Mouse (Mus musculus) spleen, postnatal 4 days (tissue): Measurements from ENCODE around the gene Gpr156.
"Not testable (repeated sequence)": the region's sequence is repeated elsewhere in the genome, so short reads cannot be mapped to it uniquely, and the experiment has no call there.

ENCODE experiments used
- DNase-seq, 2 experiments: peaks; one replicate each; pipeline ENCODE4 v3.0.0; 2022; ENCODE audit warnings: low spot score in 2 of 2

Gene Gpr156

GRCm38 (mm10) chr16:38000178-38000577, 83.9 kb downstream of the Gpr156 start:
- DNase-seq, result peak in 1 of 2 experiments; percentile 40

- DNase-seq, result peak in 1 of 2 experiments; percentile 47
These were observed 85.5 kb downstream of the Gpr156 start for GRCm38 (mm10) chr16:38001766-38002165.

GRCm38 (mm10) chr16:38002485-38002884, 86.2 kb downstream of the Gpr156 start:
- peak in 1 of 2 experiments; percentile 50 for DNase-seq

- peak in 1 of 2 experiments; percentile 54 for DNase-seq
These were observed 88.3 kb downstream of the Gpr156 start for GRCm38 (mm10) chr16:38004486-38005020.

DNA sequence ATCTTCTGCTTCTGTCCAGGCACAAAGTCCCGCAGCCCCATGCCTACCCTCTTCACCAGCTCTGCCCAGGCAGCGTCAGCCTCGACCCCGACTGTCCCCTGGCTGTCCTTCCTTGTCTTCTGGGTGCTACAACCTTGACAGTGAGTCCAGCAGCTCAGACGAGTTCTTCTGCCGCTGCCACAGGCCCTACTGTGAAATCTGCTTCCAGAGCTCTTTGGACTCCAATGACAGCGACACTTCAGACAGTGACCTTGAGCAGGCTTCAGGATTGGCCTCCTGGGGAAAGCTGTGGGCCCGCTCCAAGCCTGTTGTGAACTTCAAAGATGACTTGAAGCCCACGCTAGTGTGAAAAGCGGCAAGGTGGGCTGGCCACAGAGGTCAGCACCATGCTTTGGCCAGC, 89.2 kb downstream of the Gpr156 start:
- peak in 1 of 2 experiments; percentile 49 for DNase-seq

DNA sequence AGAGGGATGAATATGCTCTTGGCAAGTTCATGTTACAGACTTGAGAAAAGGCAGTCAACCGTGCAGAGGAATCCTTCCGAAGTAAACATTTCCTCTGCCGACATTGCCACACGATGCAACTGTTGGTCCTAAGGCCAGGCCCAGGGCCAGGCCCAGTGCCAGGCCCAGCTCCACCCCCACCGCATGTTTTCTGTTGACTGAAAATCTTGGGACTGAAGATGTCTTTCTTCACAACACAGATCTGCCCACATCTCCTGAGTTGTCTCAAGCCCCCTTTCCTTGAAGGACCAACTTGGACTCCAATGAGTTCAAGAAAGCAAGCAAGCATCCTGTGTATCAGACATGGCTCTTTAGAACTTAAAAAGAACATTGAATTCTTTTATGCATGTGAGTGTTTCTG, 92.1 kb downstream of the Gpr156 start:
- DNase-seq, result no peak

- no peak for DNase-seq
These were observed 92.9 kb downstream of the Gpr156 start for GRCm38 (mm10) chr16:38009041-38009825.

- DNase-seq, result no peak
These were observed 95.2 kb downstream of the Gpr156 start for GRCm38 (mm10) chr16:38011486-38011885.

GRCm38 (mm10) chr16:38012382-38012781, 96.1 kb downstream of the Gpr156 start:
- no peak for DNase-seq

- no peak for DNase-seq
These were observed 96.6 kb downstream of the Gpr156 start for GRCm38 (mm10) chr16:38012891-38013290.

DNA sequence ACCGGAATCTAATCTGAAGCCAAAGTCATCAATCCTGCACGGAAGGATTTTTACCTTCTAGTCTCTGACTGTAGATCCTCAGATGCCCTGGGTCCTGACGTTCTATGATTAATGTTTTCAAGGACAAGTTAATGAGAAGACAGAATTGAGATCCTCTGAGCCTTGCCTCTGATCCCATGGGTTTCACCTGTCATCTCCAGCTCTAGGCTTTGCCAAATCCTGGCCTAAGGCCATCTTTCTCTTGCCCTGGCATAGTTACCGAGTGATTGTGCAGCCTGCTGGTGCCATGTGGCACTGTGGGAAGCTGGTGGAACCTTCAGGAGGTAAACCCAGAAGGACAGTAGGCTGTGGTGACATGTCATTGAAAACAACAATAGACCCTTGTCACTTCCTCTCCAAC, 98.7 kb downstream of the Gpr156 start:
- no peak for DNase-seq

DNA sequence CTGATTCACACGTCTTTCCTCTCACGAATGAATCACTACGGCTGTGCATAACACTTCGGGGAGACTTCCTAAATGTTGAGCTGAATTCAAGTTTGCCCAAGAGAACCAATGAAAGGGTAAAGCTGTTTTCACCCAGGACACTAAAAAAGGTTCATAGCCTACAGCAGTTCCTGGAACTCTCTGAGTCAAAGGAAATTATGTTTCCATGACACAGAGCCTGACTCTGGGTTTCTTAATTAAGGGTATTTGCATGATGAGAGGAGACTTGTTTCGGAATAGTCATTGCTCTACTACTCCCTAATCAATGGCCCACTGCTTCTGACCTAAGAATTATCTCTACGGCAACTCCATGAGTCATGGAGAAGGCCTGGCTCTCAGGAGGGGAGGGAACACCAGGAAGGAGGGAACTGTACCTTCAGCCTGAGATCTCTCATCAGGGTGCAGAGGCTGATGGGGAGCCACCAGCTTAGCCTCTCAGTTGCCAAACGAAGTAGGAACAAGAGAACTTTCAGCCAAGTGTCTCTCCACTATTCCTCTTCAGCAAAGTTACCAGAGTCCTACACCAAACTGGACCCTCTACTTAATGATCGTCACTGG, 100.7 kb downstream of the Gpr156 start:
- DNase-seq, result no peak

GRCm38 (mm10) chr16:38017958-38018376, 101.7 kb downstream of the Gpr156 start:
- DNase-seq, result no peak

- no peak for DNase-seq
These were observed 116.3 kb downstream of the Gpr156 start for GRCm38 (mm10) chr16:38032644-38033043.

- no peak for DNase-seq
These were observed 116.8 kb downstream of the Gpr156 start for GRCm38 (mm10) chr16:38033071-38033470.

DNA sequence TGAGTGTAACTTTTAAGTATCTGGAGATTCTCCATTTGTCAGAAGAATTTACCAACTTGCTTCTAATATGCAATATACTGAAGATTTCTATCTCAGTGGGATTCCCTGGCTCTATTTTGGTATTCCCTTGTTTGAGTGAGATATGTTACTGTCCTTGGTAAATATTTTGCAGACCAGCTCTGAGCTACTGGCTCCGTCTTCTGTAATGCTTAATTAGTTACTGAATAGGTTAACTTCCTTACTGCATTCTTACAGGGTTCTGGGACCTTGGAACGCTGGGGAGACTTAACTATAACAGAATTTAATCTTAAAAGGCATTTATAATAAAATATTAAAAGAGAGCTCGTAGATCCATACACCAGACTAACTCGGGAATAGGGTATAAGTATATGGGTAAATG, 121.8 kb downstream of the Gpr156 start:
- DNase-seq, result not testable (repeated sequence)

DNA sequence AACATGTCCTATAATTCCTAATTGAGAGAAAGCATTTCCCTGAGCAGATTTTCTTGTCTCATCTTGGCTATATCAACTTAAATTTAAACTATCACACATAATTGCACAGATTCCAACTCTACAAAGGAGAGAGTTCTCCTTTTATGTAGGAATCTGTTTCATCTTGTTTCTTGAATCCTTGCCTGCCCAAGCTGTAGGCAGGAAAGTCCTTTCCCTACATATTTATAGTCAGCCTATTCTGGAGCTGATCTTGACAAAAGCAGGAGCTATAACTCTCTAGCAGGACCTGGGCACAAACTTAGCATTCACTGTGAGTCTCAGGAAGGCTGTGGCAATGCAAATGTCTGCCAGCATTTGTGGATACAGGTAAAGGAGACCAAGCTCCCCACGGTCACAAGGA, 125.9 kb downstream of the Gpr156 start:
- DNase-seq, result no peak

DNA sequence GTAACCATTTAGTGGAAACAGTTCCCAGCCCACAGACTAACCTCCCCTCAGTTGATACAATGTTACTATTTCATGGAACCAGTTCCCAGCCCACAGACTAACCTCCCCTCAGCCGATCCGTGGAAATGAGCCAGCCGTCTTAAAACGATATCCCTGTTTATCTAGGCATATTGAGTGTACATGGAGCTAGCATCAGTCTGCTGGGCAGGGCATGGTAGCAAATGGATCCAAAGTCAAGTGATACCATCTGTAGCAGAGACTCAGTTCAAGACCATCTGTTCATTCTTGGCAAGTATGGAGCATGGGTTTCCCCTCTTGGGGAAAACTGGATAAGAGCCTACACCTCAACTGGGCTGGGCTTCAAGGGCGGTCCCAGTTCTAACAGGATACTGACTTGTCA, 128.3 kb downstream of the Gpr156 start:
- DNase-seq, result no peak

GRCm38 (mm10) chr16:38047781-38048558, 131.7 kb downstream of the Gpr156 start:
- no peak for DNase-seq
